9 mouse cellular contexts compared by ENCODE assay signal in the genomic region with DNA sequence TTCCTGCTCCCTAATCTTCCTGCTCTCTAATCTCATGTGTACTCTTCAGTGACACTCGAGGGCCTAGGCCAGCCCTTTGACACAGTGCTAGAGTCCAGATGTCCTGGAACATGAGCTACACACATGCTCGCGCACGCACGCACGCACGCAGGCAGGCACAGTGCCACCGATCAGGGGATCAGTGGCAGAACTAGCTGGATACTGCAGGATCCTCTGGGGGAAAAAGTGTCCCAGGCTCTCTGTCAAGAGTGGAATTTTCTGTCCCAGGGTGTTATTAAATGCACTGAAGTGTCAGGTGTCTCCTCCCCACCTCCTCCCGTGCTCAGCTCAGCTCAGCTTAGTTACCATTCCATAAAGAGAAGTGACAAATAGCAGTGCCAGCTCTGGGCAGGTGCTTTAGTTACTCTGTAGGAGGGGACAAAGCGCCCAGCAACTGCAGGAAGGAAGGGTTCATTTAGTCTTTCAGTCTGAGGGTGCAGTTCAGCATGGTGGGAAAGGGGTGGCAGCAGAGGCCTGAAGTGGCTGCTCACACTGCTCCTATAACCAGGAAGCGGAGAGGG. TPM values are rescaled to one million over a fixed set of nuclear protein-coding genes. Genes with fewer than 3 reads are reported as not detected.
DNase-seq lines count a peak whose midpoint lies in the region; ATAC-seq lines count a peak whose summit lies in the region.
"Had no signal": no experiment of that assay in that cellular context is flagged by ENCODE, and none has a peak within 500 bp of the region (broad histone marks: within the 10 kb centered on the region; RNA-seq: fewer than 3 reads in every experiment).

No protein-coding gene starts in this region.

- no peaks in the 10 kb centered on the region for H3K9me3 ChIP-seq in limb, embryonic 13.5 days
- no peaks in the 10 kb centered on the region for H3K9me3 ChIP-seq in limb, embryonic 10.5 days (replicated peaks)

- no peak overlapping the region for H3K4me3 ChIP-seq in limb, embryonic 13.5 days
- H3K4me3 ChIP-seq in limb, embryonic 10.5 days = no peak overlapping the region
- no peak overlapping the region for H3K4me3 ChIP-seq in brown adipose tissue, adult 24 weeks (ENCODE audit: insufficient read depth, low read depth, low read length)
- H3K4me3 ChIP-seq: myocyte had no signal

- no peak for DNase-seq in limb, embryonic 10.5 days (ENCODE audit: low spot score)
- peak; percentile 52 for DNase-seq in induced T-regulatory cell, adult 2 months (ENCODE audit: low read depth)
- DNase-seq in right cerebral cortex, postnatal 36 days (ENCODE audit: low spot score in 2 of 2) = no peak
- no peak for DNase-seq in embryo, embryonic 10 days (ENCODE audit: low spot score)

- H3K27ac ChIP-seq in limb, embryonic 13.5 days = no peak overlapping the region
- H3K27ac ChIP-seq in limb, embryonic 10.5 days = no peak overlapping the region
- peak overlapping the region; percentile 28 for H3K27ac ChIP-seq in brown adipose tissue, adult 24 weeks (replicated peaks; ENCODE audit: low read depth, low read length)

- H3K9ac ChIP-seq in limb, embryonic 13.5 days = no peak overlapping the region

- H3K27me3 ChIP-seq in limb, embryonic 13.5 days = no peaks in the 10 kb centered on the region
- H3K27me3 ChIP-seq in limb, embryonic 10.5 days (ENCODE audit: low read depth, poor library complexity, severe bottlenecking) = no peaks in the 10 kb centered on the region

- no peak overlapping the region for H3K4me2 ChIP-seq in limb, embryonic 13.5 days (replicated peaks)

- ATAC-seq in limb, embryonic 13.5 days (ENCODE audit: low FRiP score, low read depth) = peak; percentile 48; the same call in 1 of the 2 replicates
- ATAC-seq in megakaryocyte progenitor cell, adult 5-6 weeks (replicated peaks; ENCODE audit: poor library complexity) = peak; percentile 97
- no peak for ATAC-seq in monocyte, adult 5-6 weeks (replicated peaks; ENCODE audit: insufficient number of reproducible peaks, low FRiP score, low TSS enrichment, poor library complexity, severe bottlenecking)

- peaks cover 14% of the 10 kb centered on the region; the same call in 1 of the 2 replicates for H3K4me1 ChIP-seq in limb, embryonic 13.5 days
- H3K4me1 ChIP-seq in limb, embryonic 10.5 days = peaks cover 13% of the 10 kb centered on the region; the same call in 1 of the 2 replicates
- H3K4me1 ChIP-seq in brown adipose tissue, adult 24 weeks (ENCODE audit: control insufficient read depth, insufficient read depth, insufficient read length, low read length) = peaks cover 14% of the 10 kb centered on the region

- H3K36me3 ChIP-seq in limb, embryonic 13.5 days = no peaks in the 10 kb centered on the region
- H3K36me3 ChIP-seq in limb, embryonic 10.5 days = no peaks in the 10 kb centered on the region

- WGBS in limb, embryonic 13.5 days = 73% methylated on average over 11 of the region's 11 CpGs
- WGBS in limb, embryonic 10.5 days = 74% methylated on average over 11 of the region's 11 CpGs

RNA-seq across cellular contexts. Expression of a gene that starts 7.4 kb away (rescaled TPM):
- polyA plus RNA-seq in limb, embryonic 13.5 days (2015; fragmentation: Nextera tagmentation; extraction: Ambion mirVana) = 294 and 300 TPM in 2 replicates
- 243 and 262 TPM in 2 replicates for polyA plus RNA-seq in limb, embryonic 10.5 days (2016; fragmentation: Nextera tagmentation; extraction: Ambion mirVana)
- polyA plus RNA-seq in brown adipose tissue, adult 24 weeks (2012; ENCODE audit: insufficient read depth, insufficient read length, missing spikeins) = 2,100 and 2,481 TPM in 2 replicates
- 244 and 269 TPM in 2 replicates for total RNA-seq in megakaryocyte progenitor cell, adult 5-6 weeks (2015)
- 136 and 168 TPM in 2 replicates for total RNA-seq in megakaryocyte progenitor cell, adult 5-6 weeks (2017)
- total RNA-seq in monocyte, adult 5-6 weeks (2017) = 139 to 263 TPM (median 256 TPM) in 3 replicates

RNA-seq across cellular contexts. Expression of a gene that starts 18.5 kb away (rescaled TPM):
- 7.3 and 9.5 TPM in 2 replicates for polyA plus RNA-seq in limb, embryonic 13.5 days (2015; fragmentation: Nextera tagmentation; extraction: Ambion mirVana)
- polyA plus RNA-seq in limb, embryonic 10.5 days (2016; fragmentation: Nextera tagmentation; extraction: Ambion mirVana) = 0.80 and 2.9 TPM in 2 replicates
- polyA plus RNA-seq in brown adipose tissue, adult 24 weeks (2012; ENCODE audit: insufficient read depth, insufficient read length, missing spikeins) = 29.8 and 37.1 TPM in 2 replicates
- 1.7 TPM in 1 of 2 replicates, not detected in the other for total RNA-seq in megakaryocyte progenitor cell, adult 5-6 weeks (2015)
- 0.03 TPM in 1 of 2 replicates, not detected in the other for total RNA-seq in megakaryocyte progenitor cell, adult 5-6 weeks (2017)
- total RNA-seq in monocyte, adult 5-6 weeks (2017) = 0.57 to 2.1 TPM in 2 of 3 replicates, not detected in the other

RNA-seq across cellular contexts. Expression of a gene that starts 22.8 kb away (rescaled TPM):
- polyA plus RNA-seq in limb, embryonic 13.5 days (2015; fragmentation: Nextera tagmentation; extraction: Ambion mirVana) = 239 and 258 TPM in 2 replicates
- 211 and 212 TPM in 2 replicates for polyA plus RNA-seq in limb, embryonic 10.5 days (2016; fragmentation: Nextera tagmentation; extraction: Ambion mirVana)
- polyA plus RNA-seq in brown adipose tissue, adult 24 weeks (2012; ENCODE audit: insufficient read depth, insufficient read length, missing spikeins) = 420 and 432 TPM in 2 replicates
- 155 and 168 TPM in 2 replicates for total RNA-seq in megakaryocyte progenitor cell, adult 5-6 weeks (2015)
- total RNA-seq in megakaryocyte progenitor cell, adult 5-6 weeks (2017) = 94.0 and 121 TPM in 2 replicates
- total RNA-seq in monocyte, adult 5-6 weeks (2017) = 57.5 to 129 TPM (median 113 TPM) in 3 replicates

RNA-seq across cellular contexts. Expression of a gene that starts 22.8 kb away (rescaled TPM):
- 17.9 and 18.6 TPM in 2 replicates for polyA plus RNA-seq in limb, embryonic 13.5 days (2015; fragmentation: Nextera tagmentation; extraction: Ambion mirVana)
- polyA plus RNA-seq in limb, embryonic 10.5 days (2016; fragmentation: Nextera tagmentation; extraction: Ambion mirVana) = 5.4 and 7.4 TPM in 2 replicates
- polyA plus RNA-seq in brown adipose tissue, adult 24 weeks (2012; ENCODE audit: insufficient read depth, insufficient read length, missing spikeins) = 0.52 and 1.5 TPM in 2 replicates
- total RNA-seq in megakaryocyte progenitor cell, adult 5-6 weeks (2015) = 2.0 and 3.5 TPM in 2 replicates
- total RNA-seq in megakaryocyte progenitor cell, adult 5-6 weeks (2017) = 5.2 and 7.4 TPM in 2 replicates
- 6.1 to 11.4 TPM (median 7.8 TPM) in 3 replicates for total RNA-seq in monocyte, adult 5-6 weeks (2017)

RNA-seq across cellular contexts. Expression of a gene that starts 22.8 kb away (rescaled TPM):
- polyA plus RNA-seq in limb, embryonic 13.5 days (2015; fragmentation: Nextera tagmentation; extraction: Ambion mirVana) = 45.5 and 48.1 TPM in 2 replicates
- polyA plus RNA-seq in limb, embryonic 10.5 days (2016; fragmentation: Nextera tagmentation; extraction: Ambion mirVana) = 19.0 and 29.2 TPM in 2 replicates
- 13.1 and 13.8 TPM in 2 replicates for polyA plus RNA-seq in brown adipose tissue, adult 24 weeks (2012; ENCODE audit: insufficient read depth, insufficient read length, missing spikeins)
- total RNA-seq in megakaryocyte progenitor cell, adult 5-6 weeks (2015) = 39.9 and 43.8 TPM in 2 replicates
- 37.1 and 37.3 TPM in 2 replicates for total RNA-seq in megakaryocyte progenitor cell, adult 5-6 weeks (2017)
- 155 to 216 TPM (median 169 TPM) in 3 replicates for total RNA-seq in monocyte, adult 5-6 weeks (2017)
